Mouse (Mus musculus) lung, postnatal 0 days (tissue): Measurements from ENCODE around the gene Ccdc177. TPM values are rescaled to one million over a fixed set of nuclear protein-coding genes. Genes with fewer than 3 reads are reported as not detected.

Source experiments
- ATAC-seq: fragments of 200-750 bp; cut with Nextera tagmentation; 2 replicates; pipeline ENCODE4 v1.8.0; 2017; ENCODE audit warnings: moderate library complexity
- DNase-seq: peaks from one replicate; pipeline ENCODE4 v3.0.0-alpha.2; 2016; ENCODE audit warnings: low spot score
- H3K27ac ChIP-seq: fragments of 300-500 bp; sonication (generic); 2 replicates; pipeline ENCODE4 v1.5.1; 2014; ENCODE audit warnings: antibody characterized with exemption, mild to moderate bottlenecking, low read length, mixed read lengths
- H3K27me3 ChIP-seq: fragments of 300-500 bp; sonication (generic); replicated peaks from 2 replicates; pipeline ENCODE4 v1.6.1; 2014; ENCODE audit warnings: low read length, mixed read lengths; ENCODE audit not compliant: insufficient read depth
- H3K36me3 ChIP-seq: fragments of 300-500 bp; sonication (generic); 2 replicates; pipeline ENCODE4 v1.6.1; 2014; ENCODE audit warnings: low read length, mixed read lengths; ENCODE audit not compliant: insufficient read depth
- H3K4me1 ChIP-seq: fragments of 300-500 bp; sonication (generic); 2 replicates; pipeline ENCODE4 v1.6.1; 2014; ENCODE audit warnings: antibody characterized with exemption, low read depth, low read length, mixed read lengths; ENCODE audit not compliant: insufficient read depth
- H3K4me2 ChIP-seq: fragments of 300-500 bp; sonication (generic); replicated peaks from 2 replicates; pipeline ENCODE4 v1.6.1; 2014; ENCODE audit warnings: low read depth, mild to moderate bottlenecking, low read length, moderate library complexity, mixed read lengths
- H3K4me3 ChIP-seq: fragments of 300-500 bp; sonication (generic); 2 replicates; pipeline ENCODE4 v1.5.1; 2014; ENCODE audit warnings: low read depth, low read length
- H3K9ac ChIP-seq: fragments of 300-500 bp; sonication (generic); replicated peaks from 2 replicates; pipeline ENCODE4 v1.6.1; 2014; ENCODE audit warnings: low read depth, mild to moderate bottlenecking
- H3K9me3 ChIP-seq: fragments of 300-500 bp; sonication (generic); 2 replicates; pipeline ENCODE4 v1.6.1; 2016; ENCODE audit warnings: low read length, mixed read lengths
- CTCF ChIP-seq: IDR thresholded peaks from 2 replicates; pipeline ENCODE4 v1.5.1; 2016; ENCODE audit warnings: antibody characterized with exemption, mild to moderate bottlenecking
- EP300 ChIP-seq: IDR thresholded peaks from 2 replicates; pipeline ENCODE4 v1.6.1; 2016; ENCODE audit warnings: antibody characterized with exemption, mild to moderate bottlenecking, control low read depth
- WGBS: fragments of 180-500 bp; shearing (Covaris S2); extraction: QIAGEN DNeasy Blood & Tissue Kit; methylation state at CpG from one replicate; pipeline ENCODE4 v1.1.7; 2014; 5-methylcytosine and 5-hydroxymethylcytosine counted together
- polyA plus RNA-seq: library from polyadenylated mRNA; unstranded; fragments of >200 nt; fragmentation: Nextera tagmentation; extraction: Ambion mirVana; gene quantifications from 2 replicates; pipeline ENCODE4 v1.2.1, GENCODE M21; 2015

Gene Ccdc177
- polyA plus RNA-seq, 1 experiment from 2014 or later = 0.02 TPM

- WGBS = 54% methylated on average over 8 of the region's 8 CpGs
Observed at GRCm38 (mm10) chr12:80746031-80746813, 14.3 kb downstream of the Ccdc177 start.

DNA sequence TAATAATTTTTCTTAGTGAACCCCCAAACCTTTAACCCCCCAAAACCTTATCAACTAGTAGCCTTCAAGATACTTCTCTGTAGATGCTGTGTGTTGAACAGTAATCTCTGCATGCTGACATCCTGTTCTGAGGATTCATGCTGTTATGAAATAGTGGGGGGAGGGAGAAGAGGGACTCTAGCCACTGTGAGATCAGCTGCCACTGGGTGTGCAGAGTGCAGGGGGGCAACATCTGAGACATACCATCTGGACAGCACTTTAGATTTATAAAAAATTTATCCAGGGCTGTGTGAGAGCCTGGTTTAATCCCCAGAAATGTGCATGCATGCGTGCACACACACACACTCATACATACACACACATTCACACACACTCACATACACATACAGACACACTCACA lies 15.9 kb downstream of the Ccdc177 start:
- H3K9me3 ChIP-seq = no peaks in the 10 kb centered on the region
- no peaks in the 10 kb centered on the region for H3K4me1 ChIP-seq
- DNase-seq (peak; percentile 54), ATAC-seq (peak; percentile 52; the same call in 1 of the 2 replicates)
- 84% methylated on average over 1 of the region's 1 CpGs for WGBS
- TF ChIP-seq CTCF = no peak
- TF ChIP-seq EP300 = no peak
- no peak overlapping the region for H3K27ac ChIP-seq
- H3K36me3 ChIP-seq = no peaks in the 10 kb centered on the region
- H3K9ac ChIP-seq = no peak overlapping the region
- H3K4me3 ChIP-seq = no peak overlapping the region
- 0 out of 2 replicates have a peak, but pooled peaks cover 5% of the 10 kb centered on the region for H3K27me3 ChIP-seq
- no peak overlapping the region for H3K4me2 ChIP-seq

More at GRCm38 (mm10) chr12:80746031-80746813, 14.3 kb downstream of the Ccdc177 start:
- Histone ChIP-seq H3K27me3 (no peaks in the 10 kb centered on the region), H3K4me1 (no peaks in the 10 kb centered on the region), H3K9ac (no peak overlapping the region), H3K9me3 (no peaks in the 10 kb centered on the region), H3K27ac (no peak overlapping the region), H3K36me3 (no peaks in the 10 kb centered on the region), H3K4me2 (no peak overlapping the region), H3K4me3 (no peak overlapping the region)
- no peak for TF ChIP-seq EP300
- no peak for TF ChIP-seq CTCF
- DNase-seq (no peak), ATAC-seq (no peak)

DNA sequence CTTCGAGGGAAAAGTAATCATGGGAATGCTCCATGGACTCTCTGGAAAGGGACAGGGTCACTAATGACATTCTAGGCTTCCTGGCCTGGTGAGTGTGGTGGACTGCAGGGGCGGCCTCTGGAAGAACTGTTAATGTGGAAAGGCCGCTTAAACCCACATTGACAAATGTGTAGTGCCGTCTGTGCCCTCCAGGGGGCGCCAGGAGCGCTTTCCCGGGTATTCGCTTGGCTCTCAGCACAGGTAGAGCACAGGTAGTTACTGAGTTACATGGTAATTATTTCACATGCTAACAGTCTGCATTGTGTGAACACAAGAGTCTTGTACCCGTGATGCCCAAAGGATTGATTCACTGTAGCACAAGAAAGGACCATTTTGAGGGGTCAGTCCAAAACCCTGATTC lies 21.0 kb downstream of the Ccdc177 start:
- H3K9me3 ChIP-seq = no peaks in the 10 kb centered on the region
- H3K36me3 ChIP-seq = no peaks in the 10 kb centered on the region
- no peak overlapping the region for H3K27ac ChIP-seq
- H3K9ac ChIP-seq = no peak overlapping the region
- H3K4me2 ChIP-seq = no peak overlapping the region
- no peak overlapping the region for H3K4me3 ChIP-seq
- no peaks in the 10 kb centered on the region for H3K4me1 ChIP-seq
- WGBS = 29% methylated on average over 9 of the region's 9 CpGs
- ATAC-seq = no peak
- DNase-seq = no peak
- 0 out of 2 replicates have a peak, but pooled peaks cover 5% of the 10 kb centered on the region for H3K27me3 ChIP-seq
- peak; percentile 70 for TF ChIP-seq CTCF
- TF ChIP-seq EP300 = no peak

- Histone ChIP-seq H3K9me3 (no peaks in the 10 kb centered on the region), H3K27me3 (0 out of 2 replicates have a peak, but pooled peaks cover 5% of the 10 kb centered on the region), H3K9ac (no peak overlapping the region), H3K27ac (no peak overlapping the region), H3K4me3 (no peak overlapping the region), H3K36me3 (no peaks in the 10 kb centered on the region), H3K4me1 (no peaks in the 10 kb centered on the region), H3K4me2 (no peak overlapping the region)
- ATAC-seq (no peak), DNase-seq (no peak)
- WGBS = 55% methylated on average over 5 of the region's 5 CpGs
- no peak for TF ChIP-seq CTCF
- TF ChIP-seq EP300 = no peak
Observed at GRCm38 (mm10) chr12:80737283-80737600, 23.2 kb downstream of the Ccdc177 start.

DNA sequence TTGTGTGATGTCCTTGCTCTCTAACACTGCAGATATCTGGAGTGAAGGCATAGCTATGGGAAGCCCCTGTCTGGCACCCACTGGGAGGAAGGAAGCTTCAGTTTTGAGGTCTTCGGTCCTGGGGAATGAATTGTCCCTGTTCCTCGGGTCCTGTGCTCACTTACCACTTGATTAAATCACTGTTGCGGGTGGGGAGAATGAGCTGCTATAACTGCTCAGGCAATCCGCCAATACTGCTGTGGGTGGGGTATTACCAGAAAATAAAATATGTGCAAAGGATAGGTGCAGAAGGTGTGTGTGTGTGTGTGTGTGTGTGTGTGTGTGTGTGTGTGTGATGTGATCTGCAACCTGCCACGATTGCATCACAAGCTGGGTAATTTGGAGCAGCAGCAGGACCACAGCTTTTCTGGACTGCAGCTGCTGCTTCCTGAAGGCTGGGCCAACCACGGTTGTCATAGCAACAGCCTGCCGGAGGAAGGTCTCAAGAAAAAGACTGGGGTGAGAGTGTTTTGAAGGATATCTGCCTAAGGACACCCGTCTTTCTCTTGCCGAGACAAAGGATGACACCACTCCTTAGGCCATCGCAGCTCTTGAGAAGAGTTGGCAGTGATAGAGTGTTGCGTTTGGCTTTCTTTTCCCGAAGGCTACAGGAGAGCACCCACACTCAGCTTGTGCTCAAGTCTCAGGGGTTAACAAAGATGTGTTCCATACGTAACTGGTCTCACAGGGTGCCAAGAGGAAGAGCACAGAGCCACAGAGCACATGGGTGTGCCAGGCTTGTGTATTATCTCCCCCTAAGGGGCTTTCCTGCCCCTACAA lies 23.8 kb downstream of the Ccdc177 start:
- Histone ChIP-seq H3K4me1 (no peaks in the 10 kb centered on the region), H3K4me2 (no peak overlapping the region), H3K27ac (no peak overlapping the region), H3K36me3 (no peaks in the 10 kb centered on the region), H3K27me3 (0 out of 2 replicates have a peak, but pooled peaks cover 5% of the 10 kb centered on the region), H3K9ac (no peak overlapping the region), H3K9me3 (no peaks in the 10 kb centered on the region), H3K4me3 (no peak overlapping the region)
- TF ChIP-seq CTCF (no peak), EP300 (no peak)
- 0 out of 2 replicates have a peak, but pooled peaks have one; percentile 11 for ATAC-seq
- 18% methylated on average over 13 of the region's 13 CpGs for WGBS
- peak; percentile 27 for DNase-seq
